Mouse (Mus musculus): ENCODE measurements around the gene Plscr5. TPM values are rescaled to one million over a fixed set of nuclear protein-coding genes. Genes with fewer than 3 reads are reported as not detected.

The Plscr5 gene
- polyA plus RNA-seq, 1 experiment = not detected

- TF ChIP-seq CTCF (IDR thresholded peaks at IDR 0.05; ENCODE audit: control insufficient read depth, insufficient read depth, insufficient read length) = no peak
- no peak for TF ChIP-seq USF1 (IDR thresholded peaks at IDR 0.05; ENCODE audit: low read depth)
- no peak for TF ChIP-seq MAX (IDR thresholded peaks at IDR 0.05)
- TF ChIP-seq CEBPB (IDR thresholded peaks at IDR 0.05; ENCODE audit: low read depth) = no peak
- TF ChIP-seq MYOD1 (IDR thresholded peaks at IDR 0.05; ENCODE audit: control insufficient read depth, insufficient read length, low read depth) = no peak
- TF ChIP-seq FOSL1 (IDR thresholded peaks at IDR 0.05; ENCODE audit: insufficient read depth, low read length, poor library complexity, severe bottlenecking) = no peak
- TF ChIP-seq MYOG (IDR thresholded peaks at IDR 0.05; ENCODE audit: control insufficient read depth, extremely low read depth, insufficient read length) = no peak
These were observed 56.7 kb downstream of the Plscr5 start, which contains the start of gene Plscr1 for GRCm38 (mm10) chr9:92249447-92249852. TSS of gene Plscr1 (plus strand) at chr9:92249750.

GRCm38 (mm10) chr9:92249987-92250772 is 57.4 kb downstream of the Plscr5 start:
- Histone ChIP-seq H3K36me3 (ENCODE audit: control insufficient read depth, insufficient read depth) (peaks cover 4% of the 10 kb centered on the region), H3K79me2 (ENCODE audit: control insufficient read depth, insufficient read depth) (peaks cover 49% of the 10 kb centered on the region), H3K79me3 (ENCODE audit: low read depth) (peaks cover 44% of the 10 kb centered on the region), H3K27me3 (ENCODE audit: control insufficient read depth, insufficient read depth, insufficient read length) (no peaks in the 10 kb centered on the region), H3K4me3 (ENCODE audit: insufficient read depth, poor library complexity, severe bottlenecking) (peak overlapping the region; percentile 63), H3ac (ENCODE audit: control insufficient read depth, insufficient read length, low read depth) (peak overlapping the region; percentile 86)
- TF ChIP-seq CEBPB (IDR thresholded peaks at IDR 0.05; ENCODE audit: low read depth) (no peak), MAX (IDR thresholded peaks at IDR 0.05) (no peak), MYOG (IDR thresholded peaks at IDR 0.05; ENCODE audit: control insufficient read depth, extremely low read depth, insufficient read length) (no peak), USF1 (IDR thresholded peaks at IDR 0.05; ENCODE audit: low read depth) (peak; percentile 46), CTCF (IDR thresholded peaks at IDR 0.05; ENCODE audit: control insufficient read depth, insufficient read depth, insufficient read length) (no peak), FOSL1 (IDR thresholded peaks at IDR 0.05; ENCODE audit: insufficient read depth, low read length, poor library complexity, severe bottlenecking) (no peak), MYOD1 (IDR thresholded peaks at IDR 0.05; ENCODE audit: control insufficient read depth, insufficient read length, low read depth) (no peak)

More at GRCm38 (mm10) chr9:92249447-92249852, 56.7 kb downstream of the Plscr5 start, which contains the start of gene Plscr1:
- H3ac ChIP-seq (ENCODE audit: control insufficient read depth, insufficient read length, low read depth) = peak within 1 kb of the TSS; percentile 86
- H3K4me3 ChIP-seq (ENCODE audit: insufficient read depth, poor library complexity, severe bottlenecking) = peak within 1 kb of the TSS; percentile 63
- H3K27me3 ChIP-seq (ENCODE audit: control insufficient read depth, insufficient read depth, insufficient read length) = no peaks in the 10 kb centered on the region
- H3K36me3 ChIP-seq (ENCODE audit: control insufficient read depth, insufficient read depth) = peaks cover 4% of the 10 kb centered on the region
- peaks cover 41% of the 10 kb centered on the region for H3K79me2 ChIP-seq (ENCODE audit: control insufficient read depth, insufficient read depth)
- peaks cover 39% of the 10 kb centered on the region for H3K79me3 ChIP-seq (ENCODE audit: low read depth)

- TF ChIP-seq MYOD1 (IDR thresholded peaks at IDR 0.05; ENCODE audit: control insufficient read depth, insufficient read length, low read depth) (no peak), USF1 (IDR thresholded peaks at IDR 0.05; ENCODE audit: low read depth) (no peak), FOSL1 (IDR thresholded peaks at IDR 0.05; ENCODE audit: insufficient read depth, low read length, poor library complexity, severe bottlenecking) (no peak), CTCF (IDR thresholded peaks at IDR 0.05; ENCODE audit: control insufficient read depth, insufficient read depth, insufficient read length) (no peak), MAX (IDR thresholded peaks at IDR 0.05) (no peak), MYOG (IDR thresholded peaks at IDR 0.05; ENCODE audit: control insufficient read depth, extremely low read depth, insufficient read length) (no peak), CEBPB (IDR thresholded peaks at IDR 0.05; ENCODE audit: low read depth) (no peak)
- H3K4me3 ChIP-seq (ENCODE audit: insufficient read depth, poor library complexity, severe bottlenecking) = no peak overlapping the region
- no peak overlapping the region for H3ac ChIP-seq (ENCODE audit: control insufficient read depth, insufficient read length, low read depth)
- H3K79me2 ChIP-seq (ENCODE audit: control insufficient read depth, insufficient read depth) = peaks cover 74% of the 10 kb centered on the region
- H3K36me3 ChIP-seq (ENCODE audit: control insufficient read depth, insufficient read depth) = peaks cover 4% of the 10 kb centered on the region
- no peaks in the 10 kb centered on the region for H3K27me3 ChIP-seq (ENCODE audit: control insufficient read depth, insufficient read depth, insufficient read length)
- peaks cover 57% of the 10 kb centered on the region for H3K79me3 ChIP-seq (ENCODE audit: low read depth)
These were observed 60.0 kb downstream of the Plscr5 start for GRCm38 (mm10) chr9:92252718-92253117.

GRCm38 (mm10) chr9:92253585-92254321 is 61.0 kb downstream of the Plscr5 start:
- H3K79me3 ChIP-seq (ENCODE audit: low read depth) = peaks cover 57% of the 10 kb centered on the region
- no peak overlapping the region for H3K4me3 ChIP-seq (ENCODE audit: insufficient read depth, poor library complexity, severe bottlenecking)
- H3K79me2 ChIP-seq (ENCODE audit: control insufficient read depth, insufficient read depth) = peaks cover 77% of the 10 kb centered on the region
- no peaks in the 10 kb centered on the region for H3K27me3 ChIP-seq (ENCODE audit: control insufficient read depth, insufficient read depth, insufficient read length)
- H3K36me3 ChIP-seq (ENCODE audit: control insufficient read depth, insufficient read depth) = peaks cover 10% of the 10 kb centered on the region
- no peak overlapping the region for H3ac ChIP-seq (ENCODE audit: control insufficient read depth, insufficient read length, low read depth)
- TF ChIP-seq FOSL1 (IDR thresholded peaks at IDR 0.05; ENCODE audit: insufficient read depth, low read length, poor library complexity, severe bottlenecking) = no peak
- no peak for TF ChIP-seq CEBPB (IDR thresholded peaks at IDR 0.05; ENCODE audit: low read depth)
- TF ChIP-seq CTCF (IDR thresholded peaks at IDR 0.05; ENCODE audit: control insufficient read depth, insufficient read depth, insufficient read length) = no peak
- TF ChIP-seq MAX (IDR thresholded peaks at IDR 0.05) = no peak
- TF ChIP-seq MYOD1 (IDR thresholded peaks at IDR 0.05; ENCODE audit: control insufficient read depth, insufficient read length, low read depth) = no peak
- TF ChIP-seq MYOG (IDR thresholded peaks at IDR 0.05; ENCODE audit: control insufficient read depth, extremely low read depth, insufficient read length) = no peak
- no peak for TF ChIP-seq USF1 (IDR thresholded peaks at IDR 0.05; ENCODE audit: low read depth)

Other genes starting within 250 kb of the Plscr5 start
- 41.1 TPM for gene Plscr1, start 56.8 kb downstream of the Plscr5 start, polyA plus RNA-seq (2012; fragmentation: generic; extraction: Trizol)
- gene Plscr2, start 82.7 kb downstream of the Plscr5 start, polyA plus RNA-seq (2012; fragmentation: generic; extraction: Trizol) = 7.1 TPM
- 0.08 TPM for gene 1700057G04Rik, start 116.4 kb downstream of the Plscr5 start, polyA plus RNA-seq (2012; fragmentation: generic; extraction: Trizol)

All from C2C12 (cell line).